Mouse (Mus musculus): ENCODE measurements at regions not wholly inside any gene's neighbourhood (a gene's known extent, or its start where the extent isn't known, plus 50 kb on each side); places are given as distances from the start of the nearest gene placed in this dataset.
A peak's percentile ranks its signal among the peaks of the same experiment; 100 is the strongest.

DNA sequence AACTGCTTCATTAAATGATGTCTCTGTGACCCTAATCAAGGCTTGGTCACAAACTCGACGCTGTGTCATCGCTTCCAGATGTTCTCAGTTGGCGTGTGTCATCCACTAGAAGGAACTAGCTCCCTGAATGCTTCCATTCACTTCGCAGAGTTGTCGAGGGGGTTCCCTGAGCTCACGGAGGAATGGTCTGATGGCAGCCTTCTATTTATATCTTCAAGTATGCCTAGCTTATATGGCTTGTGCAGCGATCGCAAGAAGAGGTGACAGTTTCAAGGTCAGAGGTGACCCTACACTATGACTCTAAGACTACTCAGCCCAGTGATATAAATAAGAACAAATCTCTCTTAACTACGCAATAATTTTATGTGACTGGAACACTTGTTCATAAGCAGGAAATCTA is 126.3 kb downstream of the Nr4a2 start:
- WGBS = 42% methylated on average over 10 of the region's 10 CpGs
- H3K27ac ChIP-seq (replicated peaks) = peak overlapping the region; percentile 45; the same call in 1 of the 2 replicates
- ATAC-seq (ENCODE audit: extremely low read depth, insufficient number of reproducible peaks, low FRiP score, low TSS enrichment) = no peak

DNA sequence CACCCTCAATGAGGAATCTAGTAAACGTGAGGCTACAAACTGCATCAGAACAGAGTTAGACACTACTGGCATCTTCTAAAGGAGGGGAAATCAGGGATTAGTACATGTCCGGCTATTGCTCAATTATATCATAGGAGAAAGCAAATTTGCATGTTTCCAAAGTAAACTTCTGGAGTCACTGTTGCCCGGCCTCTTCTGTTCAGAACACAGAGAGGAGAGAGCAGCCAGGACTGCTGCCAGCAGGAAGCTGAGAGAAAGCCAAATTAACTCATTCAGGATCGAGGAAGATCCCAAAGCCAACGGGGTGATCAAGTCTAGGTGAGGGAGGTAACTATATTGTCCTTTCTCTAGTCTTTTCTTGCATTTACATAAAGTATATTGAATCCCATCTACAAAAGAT is 131.0 kb downstream of the Nr4a2 start:
- ATAC-seq (ENCODE audit: extremely low read depth, insufficient number of reproducible peaks, low FRiP score, low TSS enrichment) = no peak
- Histone ChIP-seq H3K9ac (no peak overlapping the region), H3K27me3 (replicated peaks) (no peaks in the 10 kb centered on the region), H3K4me3 (no peak overlapping the region), H3K4me2 (no peak overlapping the region), H3K4me1 (peaks cover 8% of the 10 kb centered on the region), H3K27ac (replicated peaks) (no peak overlapping the region), H3K36me3 (no peaks in the 10 kb centered on the region), H3K9me3 (no peaks in the 10 kb centered on the region)
- WGBS = 68% methylated on average over 5 of the region's 5 CpGs

More for the DNA sequence above, 126.3 kb downstream of the Nr4a2 start:
- Histone ChIP-seq H3K4me2 (no peak overlapping the region; the same call in 1 of the 2 replicates), H3K9me3 (no peaks in the 10 kb centered on the region), H3K27me3 (replicated peaks) (no peaks in the 10 kb centered on the region), H3K9ac (no peak overlapping the region), H3K4me3 (no peak overlapping the region), H3K4me1 (peaks cover 8% of the 10 kb centered on the region), H3K36me3 (no peaks in the 10 kb centered on the region)

DNA sequence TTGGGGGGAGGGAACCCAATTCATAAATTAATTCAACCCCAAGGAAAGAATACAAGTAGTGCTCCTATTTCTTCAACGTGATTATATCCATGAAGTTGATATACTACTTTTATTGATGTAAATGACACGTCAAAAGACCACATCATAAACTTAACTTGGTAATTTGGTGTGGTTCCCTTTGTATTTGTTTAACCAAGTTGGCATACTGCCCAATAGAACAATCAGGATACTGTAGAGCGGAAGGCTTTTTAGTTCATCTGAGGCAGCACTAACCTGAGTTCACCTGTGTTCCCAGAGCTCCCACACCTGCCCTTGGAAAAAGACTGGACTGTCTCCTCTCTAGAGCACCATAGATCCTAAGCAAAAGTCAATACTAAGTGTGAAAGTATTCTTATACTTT is 132.0 kb downstream of the Nr4a2 start:
- no peaks in the 10 kb centered on the region for H3K36me3 ChIP-seq
- no peak overlapping the region for H3K4me3 ChIP-seq
- no peak overlapping the region for H3K9ac ChIP-seq
- H3K27ac ChIP-seq (replicated peaks) = no peak overlapping the region
- H3K9me3 ChIP-seq = no peaks in the 10 kb centered on the region
- WGBS = 75% methylated on average over 3 of the region's 3 CpGs
- peaks cover under 1% of the 10 kb centered on the region; the same call in 1 of the 2 replicates for H3K4me1 ChIP-seq
- H3K4me2 ChIP-seq = no peak overlapping the region
- no peak for ATAC-seq (ENCODE audit: extremely low read depth, insufficient number of reproducible peaks, low FRiP score, low TSS enrichment)
- H3K27me3 ChIP-seq (replicated peaks) = no peaks in the 10 kb centered on the region

DNA sequence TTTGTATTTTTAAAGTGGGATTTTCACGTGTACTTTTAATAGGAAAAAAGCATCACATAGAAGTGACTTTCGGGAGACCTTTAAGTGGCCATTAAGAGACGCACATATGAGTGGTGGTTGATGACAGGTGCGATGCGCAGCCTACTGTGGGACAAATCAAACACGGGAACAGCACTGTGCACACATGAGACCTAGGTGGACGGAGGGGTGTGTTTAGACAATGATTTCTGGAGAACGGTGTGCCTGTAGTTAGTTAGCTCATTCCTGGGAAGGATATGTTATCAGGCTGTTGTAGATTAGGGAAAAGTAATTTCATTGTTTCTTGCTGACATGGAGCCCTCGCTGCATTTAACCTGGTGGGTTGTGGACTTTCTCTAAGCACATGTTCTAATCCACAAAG is 133.0 kb downstream of the Nr4a2 start:
- 63% methylated on average over 9 of the region's 9 CpGs for WGBS
- no peak overlapping the region for H3K27ac ChIP-seq (replicated peaks)
- ATAC-seq (ENCODE audit: extremely low read depth, insufficient number of reproducible peaks, low FRiP score, low TSS enrichment) = no peak

DNA sequence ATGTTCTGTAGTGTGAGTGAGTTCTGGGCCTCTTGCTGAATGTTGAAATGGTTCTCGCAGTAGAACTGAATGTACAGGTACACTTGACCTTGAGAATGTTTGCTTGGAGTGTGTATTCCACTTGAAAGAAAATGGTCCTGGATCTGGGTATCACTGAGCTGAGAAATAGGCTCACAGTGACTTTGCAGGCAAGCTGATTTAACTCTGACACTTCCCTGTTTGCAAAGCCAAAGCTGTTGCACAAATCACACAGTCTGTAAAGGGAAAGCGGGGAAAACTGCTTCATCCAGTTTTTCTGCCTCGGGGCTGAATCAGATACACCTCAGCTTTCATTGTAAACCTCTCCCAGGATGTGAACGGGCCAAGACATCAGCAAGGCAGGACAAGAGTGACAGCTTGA is 140.6 kb downstream of the Nr4a2 start:
- Histone ChIP-seq H3K9ac (no peak overlapping the region), H3K4me3 (no peak overlapping the region), H3K4me1 (no peaks in the 10 kb centered on the region), H3K27me3 (replicated peaks) (no peaks in the 10 kb centered on the region), H3K36me3 (no peaks in the 10 kb centered on the region), H3K4me2 (no peak overlapping the region), H3K27ac (replicated peaks) (no peak overlapping the region), H3K9me3 (no peaks in the 10 kb centered on the region)
- no peak for ATAC-seq (ENCODE audit: extremely low read depth, insufficient number of reproducible peaks, low FRiP score, low TSS enrichment)
- 55% methylated on average over 4 of the region's 4 CpGs for WGBS

More for the DNA sequence above, 133.0 kb downstream of the Nr4a2 start:
- Histone ChIP-seq H3K4me1 (no peaks in the 10 kb centered on the region), H3K36me3 (no peaks in the 10 kb centered on the region), H3K27me3 (replicated peaks) (no peaks in the 10 kb centered on the region), H3K4me2 (no peak overlapping the region), H3K9ac (no peak overlapping the region), H3K9me3 (no peaks in the 10 kb centered on the region), H3K4me3 (no peak overlapping the region)

DNA sequence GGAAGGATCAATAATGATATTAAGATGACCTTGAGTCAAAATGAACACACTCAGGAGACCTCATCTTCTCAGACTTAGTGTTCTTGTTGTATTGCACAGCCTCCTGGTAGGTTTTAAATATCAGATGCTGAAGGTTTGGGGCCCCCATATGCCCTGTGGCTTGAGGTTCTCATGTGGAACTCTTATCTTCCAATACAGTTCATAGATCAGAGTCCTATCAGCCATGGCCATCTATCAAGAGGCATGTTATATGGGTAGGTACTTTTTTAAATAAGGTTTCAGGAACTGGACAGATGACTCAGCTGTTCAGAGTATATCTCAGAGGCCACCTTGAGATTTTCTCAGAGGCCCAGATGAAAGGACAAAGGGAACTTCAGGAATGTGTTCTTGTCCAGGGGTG is 143.2 kb downstream of the Nr4a2 start:
- Histone ChIP-seq H3K9me3 (no peaks in the 10 kb centered on the region), H3K27me3 (replicated peaks) (no peaks in the 10 kb centered on the region), H3K36me3 (no peaks in the 10 kb centered on the region), H3K4me1 (no peaks in the 10 kb centered on the region), H3K27ac (replicated peaks) (no peak overlapping the region), H3K4me3 (no peak overlapping the region), H3K4me2 (no peak overlapping the region), H3K9ac (no peak overlapping the region)
- no peak for ATAC-seq (ENCODE audit: extremely low read depth, insufficient number of reproducible peaks, low FRiP score, low TSS enrichment)

DNA sequence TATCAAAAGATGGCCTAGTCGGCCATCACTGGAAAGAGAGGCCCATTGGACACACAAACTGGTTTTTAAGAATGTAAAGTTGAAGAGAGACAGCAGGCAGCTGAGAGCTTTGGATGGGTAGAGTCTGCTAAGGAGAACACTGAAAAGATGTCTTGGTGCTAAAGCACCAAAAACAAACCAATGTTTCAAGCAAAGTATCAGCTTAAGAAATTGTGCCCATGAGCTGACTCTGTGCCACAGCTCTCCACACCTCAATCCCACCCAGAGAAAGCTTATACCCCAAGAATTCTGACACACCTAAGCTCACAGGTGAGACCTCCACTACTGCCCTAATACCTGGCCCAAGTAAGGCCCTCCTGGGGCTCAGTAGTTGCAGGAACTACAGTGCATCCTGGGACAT is 148.1 kb downstream of the Nr4a2 start:
- Histone ChIP-seq H3K4me2 (no peak overlapping the region), H3K36me3 (no peaks in the 10 kb centered on the region), H3K4me3 (no peak overlapping the region), H3K9ac (no peak overlapping the region), H3K27ac (replicated peaks) (no peak overlapping the region), H3K9me3 (no peaks in the 10 kb centered on the region), H3K4me1 (no peaks in the 10 kb centered on the region), H3K27me3 (replicated peaks) (no peaks in the 10 kb centered on the region)
- 68% methylated on average over 1 of the region's 1 CpGs for WGBS
- no peak for ATAC-seq (ENCODE audit: extremely low read depth, insufficient number of reproducible peaks, low FRiP score, low TSS enrichment)

DNA sequence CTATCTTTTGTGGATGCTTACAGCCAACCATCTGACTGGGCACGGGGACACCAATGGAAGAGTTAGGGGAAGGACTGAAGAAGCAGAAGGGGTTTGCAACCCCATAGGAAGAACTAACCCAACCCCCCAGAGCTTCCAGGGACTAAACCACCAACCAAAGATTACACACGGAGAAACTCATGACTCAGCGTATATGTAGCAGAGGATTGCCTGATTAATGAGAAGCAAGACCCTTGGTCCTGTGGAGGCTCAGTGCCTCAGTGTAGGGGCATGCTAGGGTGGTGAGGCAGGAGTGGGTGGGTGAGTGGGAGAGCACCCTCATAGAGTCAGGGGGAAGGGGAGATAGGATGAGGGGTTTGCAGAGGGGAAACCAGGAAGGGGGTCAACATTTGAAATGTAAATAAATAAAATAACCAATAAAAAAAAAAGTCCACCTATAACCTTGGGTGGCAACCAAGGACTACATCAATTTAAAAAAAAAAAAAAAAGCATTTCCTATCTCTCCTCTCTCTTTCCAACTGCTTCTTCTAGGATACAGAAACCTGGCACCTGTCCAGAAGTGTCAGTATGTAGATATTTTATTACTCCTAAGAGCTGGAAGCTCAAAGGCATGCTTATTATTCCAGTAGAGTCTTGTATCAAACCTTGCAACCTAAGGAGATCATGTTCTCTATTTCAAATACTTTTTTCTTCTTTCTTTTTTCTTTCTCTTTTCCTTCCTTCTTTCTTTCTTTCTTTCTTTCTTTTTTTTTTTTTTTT is 159.7 kb downstream of the Nr4a2 start:
- Histone ChIP-seq H3K27me3 (replicated peaks) (no peaks in the 10 kb centered on the region), H3K36me3 (no peaks in the 10 kb centered on the region), H3K9me3 (no peaks in the 10 kb centered on the region), H3K9ac (no peak overlapping the region), H3K4me1 (no peaks in the 10 kb centered on the region), H3K4me2 (no peak overlapping the region), H3K27ac (replicated peaks) (no peak overlapping the region), H3K4me3 (no peak overlapping the region)
- 79% methylated on average over 3 of the region's 3 CpGs for WGBS
- no peak for ATAC-seq (ENCODE audit: extremely low read depth, insufficient number of reproducible peaks, low FRiP score, low TSS enrichment)

DNA sequence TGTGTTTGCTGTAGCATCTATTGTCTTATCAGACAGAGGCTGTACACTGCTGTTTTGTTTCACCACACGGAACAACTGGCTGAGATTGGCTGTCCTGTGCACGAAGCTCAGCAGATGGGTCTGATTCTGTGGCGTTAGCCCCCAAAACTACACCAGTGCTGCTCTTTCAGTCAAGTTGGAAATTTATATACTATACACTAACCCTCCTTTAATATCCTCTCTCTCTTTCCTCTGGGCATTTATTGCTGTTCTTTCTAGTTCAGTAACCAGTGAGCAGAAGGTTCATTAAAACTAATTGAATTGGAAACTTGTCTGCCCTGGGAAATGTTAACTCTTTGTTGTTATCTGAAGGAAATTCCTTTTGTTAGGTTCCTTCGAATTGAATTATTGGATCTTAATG is 164.1 kb downstream of the Nr4a2 start:
- no peak overlapping the region for H3K9ac ChIP-seq
- WGBS = 62% methylated on average over 4 of the region's 4 CpGs
- H3K27ac ChIP-seq (replicated peaks) = no peak overlapping the region
- no peak overlapping the region for H3K4me2 ChIP-seq
- no peaks in the 10 kb centered on the region for H3K4me1 ChIP-seq
- no peak for ATAC-seq (ENCODE audit: extremely low read depth, insufficient number of reproducible peaks, low FRiP score, low TSS enrichment)
- no peak overlapping the region for H3K4me3 ChIP-seq
- H3K36me3 ChIP-seq = no peaks in the 10 kb centered on the region
- H3K27me3 ChIP-seq (replicated peaks) = no peaks in the 10 kb centered on the region
- no peaks in the 10 kb centered on the region for H3K9me3 ChIP-seq

DNA sequence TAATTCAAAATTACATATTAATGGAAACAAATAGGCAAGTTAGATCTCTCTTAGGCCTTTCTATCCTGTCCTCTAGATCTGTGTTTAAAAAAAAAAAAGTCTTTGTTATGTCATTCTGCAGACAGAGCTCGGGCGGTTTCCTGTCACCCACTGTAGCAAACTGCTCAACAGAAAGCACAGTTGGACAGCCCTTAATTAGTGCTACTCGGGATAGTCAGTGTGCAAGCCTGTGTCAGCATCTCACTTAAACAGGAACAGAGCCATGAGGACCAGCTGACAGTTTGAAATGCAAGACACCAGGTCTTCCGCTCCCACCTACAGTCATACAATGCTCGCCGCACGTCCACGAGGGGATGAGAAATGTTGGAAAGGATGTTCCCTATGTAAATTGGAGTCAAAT is 170.5 kb downstream of the Nr4a2 start:
- Histone ChIP-seq H3K9me3 (no peaks in the 10 kb centered on the region), H3K9ac (no peak overlapping the region), H3K4me1 (no peaks in the 10 kb centered on the region), H3K4me3 (no peak overlapping the region), H3K27me3 (replicated peaks) (no peaks in the 10 kb centered on the region), H3K36me3 (no peaks in the 10 kb centered on the region), H3K27ac (replicated peaks) (no peak overlapping the region), H3K4me2 (no peak overlapping the region)
- 76% methylated on average over 8 of the region's 8 CpGs for WGBS
- ATAC-seq (ENCODE audit: extremely low read depth, insufficient number of reproducible peaks, low FRiP score, low TSS enrichment) = no peak

DNA sequence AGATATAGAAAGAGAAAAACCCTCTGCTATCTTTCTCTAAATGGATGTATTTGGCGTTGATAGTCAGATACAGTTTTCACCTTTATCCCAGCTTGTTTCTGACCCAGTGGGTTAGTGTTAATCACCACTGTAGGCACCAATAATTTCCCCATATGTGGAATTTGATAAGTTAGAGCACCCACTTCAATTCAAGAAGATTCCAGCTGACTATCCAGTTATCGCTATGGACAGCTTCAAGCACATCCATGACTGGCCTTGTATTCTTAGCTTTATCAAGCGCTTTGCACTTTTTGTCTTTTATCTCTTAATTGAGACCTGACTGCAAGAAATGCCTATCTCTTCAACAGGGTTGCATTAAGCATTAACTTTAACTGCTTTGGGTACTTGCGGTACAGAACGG is 211.3 kb downstream of the Nr4a2 start:
- Histone ChIP-seq H3K27me3 (replicated peaks) (no peaks in the 10 kb centered on the region), H3K4me2 (no peak overlapping the region), H3K9me3 (no peaks in the 10 kb centered on the region), H3K4me1 (no peaks in the 10 kb centered on the region), H3K4me3 (no peak overlapping the region), H3K9ac (no peak overlapping the region), H3K36me3 (no peaks in the 10 kb centered on the region), H3K27ac (replicated peaks) (no peak overlapping the region)
- WGBS = 74% methylated on average over 5 of the region's 5 CpGs
- ATAC-seq (ENCODE audit: extremely low read depth, insufficient number of reproducible peaks, low FRiP score, low TSS enrichment) = no peak

DNA sequence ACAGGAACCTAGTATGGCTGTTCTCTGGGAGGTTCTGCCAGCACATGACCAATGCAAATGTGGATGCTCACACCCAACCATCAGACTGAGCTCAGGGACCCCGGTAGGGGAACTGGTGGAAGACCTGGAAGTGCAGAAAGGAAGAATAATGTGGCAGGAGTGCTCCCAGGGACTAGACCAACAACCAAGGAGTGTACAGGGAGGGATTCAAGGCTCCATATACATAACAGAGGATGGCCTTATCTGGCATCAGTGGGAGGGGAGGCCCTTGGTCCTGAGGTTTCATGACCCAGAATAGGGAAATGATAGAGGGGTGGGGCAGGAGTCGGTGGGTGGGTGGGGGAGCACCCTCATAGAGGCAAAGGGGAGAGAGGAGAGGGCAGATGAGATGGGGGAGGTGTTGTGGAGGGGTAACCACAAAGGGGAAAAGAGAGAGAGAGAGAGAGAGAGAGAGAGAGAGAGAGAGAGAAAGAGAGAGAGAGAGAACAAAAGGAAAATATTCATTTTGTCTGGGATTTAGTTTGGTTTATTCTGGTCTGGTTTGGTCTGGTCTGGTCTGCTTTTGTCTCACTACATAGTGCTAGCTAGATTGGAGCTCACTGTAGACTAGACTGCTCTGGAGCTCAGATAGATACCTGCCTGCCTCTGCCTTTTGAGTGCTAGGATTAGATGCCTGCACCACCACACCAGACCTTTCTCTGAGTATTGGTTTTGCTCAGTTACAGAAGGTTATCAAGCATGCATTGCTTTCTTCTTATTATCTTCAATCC is 214.5 kb downstream of the Nr4a2 start:
- WGBS = 60% methylated on average over 2 of the region's 2 CpGs
- ATAC-seq (ENCODE audit: extremely low read depth, insufficient number of reproducible peaks, low FRiP score, low TSS enrichment) = no peak

More for the DNA sequence above, 214.5 kb downstream of the Nr4a2 start:
- Histone ChIP-seq H3K4me3 (no peak overlapping the region), H3K9me3 (no peaks in the 10 kb centered on the region), H3K4me1 (no peaks in the 10 kb centered on the region), H3K27me3 (replicated peaks) (no peaks in the 10 kb centered on the region), H3K9ac (no peak overlapping the region), H3K36me3 (no peaks in the 10 kb centered on the region), H3K4me2 (no peak overlapping the region), H3K27ac (replicated peaks) (no peak overlapping the region)

Data from heart, embryonic 13.5 days (tissue).